Mouse (Mus musculus): Measurements from ENCODE around the gene C87436. TPM values are rescaled to one million over a fixed set of nuclear protein-coding genes. Genes with fewer than 3 reads are reported as not detected.

The C87436 gene
- total and polyA plus RNA-seq, 3 experiments: 5.2 to 8.7 (median 8.1) TPM

DNA sequence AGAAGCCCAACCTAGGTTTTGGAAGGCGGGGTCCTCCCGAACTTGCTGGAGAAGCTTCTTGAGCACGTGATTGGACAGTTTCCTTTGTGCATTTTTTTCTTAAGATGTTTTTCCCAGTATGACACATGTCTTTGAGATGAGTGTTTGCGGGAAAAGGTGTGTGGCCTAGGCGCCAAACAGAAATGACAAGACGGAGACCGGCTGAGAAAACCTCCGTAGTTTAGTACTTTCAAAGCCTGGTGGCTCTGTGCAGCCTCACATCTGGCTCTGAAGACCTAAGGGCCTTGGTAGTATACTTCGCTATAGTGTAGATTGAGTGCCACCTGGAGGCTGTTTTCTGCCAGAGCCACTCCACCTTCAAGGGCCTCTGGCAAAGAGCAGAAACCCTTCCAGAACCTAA is 37.2 kb upstream of the C87436 start:
- peak; percentile 34; the same call in 1 of the 2 replicates for TF ChIP-seq USF2 (conservative IDR thresholded peaks at IDR 0.05; ENCODE audit: low read depth, low read length)
- 0 out of 2 replicates have a peak, but pooled peaks have one; percentile 43 for TF ChIP-seq ZNF384 (IDR thresholded peaks at IDR 0.05; ENCODE audit: low read depth, low read length)
- no peak for TF ChIP-seq ZKSCAN1 (IDR thresholded peaks at IDR 0.05; ENCODE audit: borderline replicate concordance, low read depth, low read length)
- TF ChIP-seq TBP (conservative IDR thresholded peaks at IDR 0.05; ENCODE audit: low read depth, low read length): no peak
- peak; percentile 74 for TF ChIP-seq BHLHE40 (IDR thresholded peaks at IDR 0.05; ENCODE audit: low read depth, low read length)
- peak; percentile 54 for TF ChIP-seq NRF1 (IDR thresholded peaks at IDR 0.05; ENCODE audit: low read depth, low read length)
- peak; percentile 41 to 97 for TF ChIP-seq CTCF (conservative IDR thresholded peaks at IDR 0.05 in 1 of 2, IDR thresholded peaks at IDR 0.05 in 1 of 2; ENCODE audit: low read depth in 2 of 2, low read length in 2 of 2)
- TF ChIP-seq PAX5 (IDR thresholded peaks at IDR 0.05; ENCODE audit: low read length): no peak
- TF ChIP-seq NELFE (IDR thresholded peaks at IDR 0.05; ENCODE audit: low read depth, low read length): peak; percentile 46; the same call in 1 of the 2 replicates
- TF ChIP-seq ZMIZ1 (IDR thresholded peaks at IDR 0.05; ENCODE audit: low read depth, low read length): no peak
- TF ChIP-seq RCOR1 (conservative IDR thresholded peaks at IDR 0.05; ENCODE audit: low read depth, low read length): no peak
- TF ChIP-seq ETS1 (conservative IDR thresholded peaks at IDR 0.05; ENCODE audit: low read depth, low read length): no peak
- peak; percentile 77 for TF ChIP-seq MAZ (IDR thresholded peaks at IDR 0.05; ENCODE audit: low read depth, low read length)
- TF ChIP-seq IRF4 (IDR thresholded peaks at IDR 0.05; ENCODE audit: low read depth, low read length): peak; percentile 63
- peak; percentile 82 for TF ChIP-seq SIN3A (IDR thresholded peaks at IDR 0.05; ENCODE audit: low read length)
- TF ChIP-seq MXI1 (IDR thresholded peaks at IDR 0.05; ENCODE audit: low read depth, low read length): peak; percentile 76; the same call in 1 of the 2 replicates
- TF ChIP-seq KAT2A (IDR thresholded peaks at IDR 0.05; ENCODE audit: insufficient replicate concordance, low read length): no peak
- TF ChIP-seq SMC3 (IDR thresholded peaks at IDR 0.05; ENCODE audit: low read depth, low read length): peak; percentile 84
- TF ChIP-seq MYC (IDR thresholded peaks at IDR 0.05; ENCODE audit: low read depth, low read length): peak; percentile 75
- TF ChIP-seq POLR2A (IDR thresholded peaks at IDR 0.05; ENCODE audit: low read depth, low read length): no peak
- TF ChIP-seq TCF12 (IDR thresholded peaks at IDR 0.05; ENCODE audit: low read depth, low read length): peak; percentile 67
- TF ChIP-seq RAD21 (IDR thresholded peaks at IDR 0.05; ENCODE audit: low read depth, low read length): peak; percentile 98
- 0 out of 2 replicates have a peak, but pooled peaks have one; percentile 10 for TF ChIP-seq MAFK (IDR thresholded peaks at IDR 0.05; ENCODE audit: insufficient replicate concordance, low read length)
- peak; percentile 12; the same call in 1 of the 2 replicates for TF ChIP-seq JUND (conservative IDR thresholded peaks at IDR 0.05; ENCODE audit: low read depth, low read length)
- TF ChIP-seq CHD2 (IDR thresholded peaks at IDR 0.05; ENCODE audit: low read length): 0 out of 2 replicates have a peak, but pooled peaks have one; percentile 38
- TF ChIP-seq POLR2AphosphoS2 (IDR thresholded peaks at IDR 0.05; ENCODE audit: low read depth, low read length): no peak
- TF ChIP-seq HCFC1 (IDR thresholded peaks at IDR 0.05; ENCODE audit: low read depth, low read length): peak; percentile 45; the same call in 1 of the 2 replicates
- peak; percentile 39; the same call in 1 of the 2 replicates for TF ChIP-seq ELF1 (IDR thresholded peaks at IDR 0.05; ENCODE audit: low read depth, low read length)
- TF ChIP-seq GABPA (IDR thresholded peaks at IDR 0.05; ENCODE audit: insufficient replicate concordance, low read depth, low read length): no peak
- no peak; the same call in none of the 2 replicates for TF ChIP-seq JUN (IDR thresholded peaks at IDR 0.05; ENCODE audit: insufficient read depth, low read depth, low read length)
- TF ChIP-seq E2F4 (IDR thresholded peaks at IDR 0.05; ENCODE audit: insufficient replicate concordance, low read depth, low read length): 0 out of 2 replicates have a peak, but pooled peaks have one; percentile 52
- no peak for TF ChIP-seq EP300 (IDR thresholded peaks at IDR 0.05; ENCODE audit: low read length)
- TF ChIP-seq MAX (IDR thresholded peaks at IDR 0.05; ENCODE audit: low read length): peak; percentile 77
- TF ChIP-seq ZC3H11A (IDR thresholded peaks at IDR 0.05; ENCODE audit: low read depth, low read length): peak; percentile 41
- no peak; the same call in 1 of the 2 replicates for TF ChIP-seq UBTF (IDR thresholded peaks at IDR 0.05; ENCODE audit: low read depth, low read length)
- TF ChIP-seq CHD1 (IDR thresholded peaks at IDR 0.05; ENCODE audit: low read depth, low read length): 0 out of 2 replicates have a peak, but pooled peaks have one; percentile 49
- peak; percentile 60 for TF ChIP-seq MEF2A (IDR thresholded peaks at IDR 0.05; ENCODE audit: borderline replicate concordance, low read depth, low read length)
- TF ChIP-seq USF1 (IDR thresholded peaks at IDR 0.05; ENCODE audit: low read depth, low read length): peak; percentile 20; the same call in 1 of the 2 replicates
- in situ Hi-C loops (cut with MboI; ENCODE audit: low pct_ligation_motif_present, low pct_unique_long_range_greater_than_20kb, low sequenced_read_pairs) (loop anchor here (5.0 kb wide), 1 partner anchor 34 kb away; the partner anchor contains the start of gene Fam136a), dilution Hi-C loops (cut with MboI; ENCODE audit: extremely low pct_ligation_motif_present, extremely low pct_unique_long_range_greater_than_20kb, low sequenced_read_pairs) (no loop called here)
- peak; percentile 85 for DNase-seq (ENCODE audit: extremely low read depth)
- peaks cover 3 to 23% of the 10 kb centered on the region in 2 experiments; a peak in 3 of 4 replicates for H3K4me1 ChIP-seq (ENCODE audit: control insufficient read depth in 1 of 2, insufficient read depth in 2 of 2)
- no peaks in the 10 kb centered on the region for H3K36me3 ChIP-seq (replicated peaks in 1 of 2; ENCODE audit: control insufficient read depth in 1 of 2, insufficient read depth in 1 of 2, low read length in 1 of 2)
- no peak overlapping the region for H3K27ac ChIP-seq (ENCODE audit: insufficient read depth, low read depth)
- H3K4me3 ChIP-seq (replicated peaks in 1 of 3; ENCODE audit: low read depth in 2 of 3, low read length in 2 of 3, poor library complexity in 1 of 3): peak overlapping the region in 1 of 3 experiments; percentile 19
- H3K79me2 ChIP-seq (replicated peaks; ENCODE audit: control insufficient read depth, extremely low read depth, insufficient read depth, poor library complexity, severe bottlenecking): peaks cover 12% of the 10 kb centered on the region
- peaks cover 8% of the 10 kb centered on the region for H3K27me3 ChIP-seq (replicated peaks)
- H3K4me2 ChIP-seq (ENCODE audit: insufficient read depth, low read depth, poor library complexity, severe bottlenecking): peak overlapping the region; percentile 79
- H3K9me3 ChIP-seq (replicated peaks; ENCODE audit: low read length): no peaks in the 10 kb centered on the region
- no peak overlapping the region for H3K9ac ChIP-seq (ENCODE audit: insufficient read depth, low read depth)
